Mouse (Mus musculus) megakaryocyte, embryonic 14.5 days (primary cell): ENCODE measurements around the gene Caskin1. TPM values are rescaled to one million over a fixed set of nuclear protein-coding genes. Genes with fewer than 3 reads are reported as not detected.

Experiments used
- H3K27me3 ChIP-seq: replicated peaks from 2 replicates; pipeline ENCODE3; 2012; ENCODE audit warnings: inconsistent platforms
- H3K36me3 ChIP-seq: replicated peaks from 2 replicates; pipeline ENCODE3; 2012; ENCODE audit warnings: low read length, inconsistent platforms, mixed read lengths
- H3K4me1 ChIP-seq: 2 replicates; pipeline ENCODE4 v1.6.1; 2012; ENCODE audit warnings: inconsistent platforms
- H3K4me3 ChIP-seq: replicated peaks from 2 replicates; pipeline ENCODE3; 2012; ENCODE audit warnings: moderate library complexity, mild to moderate bottlenecking, inconsistent platforms
- H3K9me3 ChIP-seq: 2 replicates; pipeline ENCODE4 v1.6.1; 2012; ENCODE audit warnings: inconsistent platforms
- FLI1 ChIP-seq: IDR thresholded peaks from 2 replicates; pipeline ENCODE4 v1.6.1; 2012; ENCODE audit warnings: low read length, inconsistent platforms, mixed read lengths
- GATA1 ChIP-seq: IDR thresholded peaks from 3 replicates; pipeline ENCODE4 v1.6.1; 2012; ENCODE audit warnings: mixed read lengths, low read length, inconsistent platforms, borderline replicate concordance
- polyA plus RNA-seq: library from polyadenylated mRNA; stranded (reverse); fragments of >175 nt; gene quantifications from 2 replicates; pipeline ENCODE4 v1.2.3, GENCODE M21; 2012; ENCODE audit warnings: low replicate concordance; ENCODE audit not compliant: insufficient read depth

Caskin1 gene
- polyA plus RNA-seq, 1 experiment = not detected

GRCm38 (mm10) chr17:24469910-24470602, 18.3 kb upstream of the Caskin1 start, which contains the start of the genes E4f1 and Pgp:
E4f1 (minus strand) TSS chr17:24470313.
Pgp (plus strand) TSS chr17:24470392.
- Histone ChIP-seq H3K4me1 (peaks cover 44% of the 10 kb centered on the region), H3K4me3 (peak within 1 kb of the TSS; percentile 93), H3K36me3 (peaks cover 59% of the 10 kb centered on the region), H3K27me3 (no peaks in the 10 kb centered on the region), H3K9me3 (no peaks in the 10 kb centered on the region)
- no peak for TF ChIP-seq GATA1
- TF ChIP-seq FLI1 = no peak

DNA sequence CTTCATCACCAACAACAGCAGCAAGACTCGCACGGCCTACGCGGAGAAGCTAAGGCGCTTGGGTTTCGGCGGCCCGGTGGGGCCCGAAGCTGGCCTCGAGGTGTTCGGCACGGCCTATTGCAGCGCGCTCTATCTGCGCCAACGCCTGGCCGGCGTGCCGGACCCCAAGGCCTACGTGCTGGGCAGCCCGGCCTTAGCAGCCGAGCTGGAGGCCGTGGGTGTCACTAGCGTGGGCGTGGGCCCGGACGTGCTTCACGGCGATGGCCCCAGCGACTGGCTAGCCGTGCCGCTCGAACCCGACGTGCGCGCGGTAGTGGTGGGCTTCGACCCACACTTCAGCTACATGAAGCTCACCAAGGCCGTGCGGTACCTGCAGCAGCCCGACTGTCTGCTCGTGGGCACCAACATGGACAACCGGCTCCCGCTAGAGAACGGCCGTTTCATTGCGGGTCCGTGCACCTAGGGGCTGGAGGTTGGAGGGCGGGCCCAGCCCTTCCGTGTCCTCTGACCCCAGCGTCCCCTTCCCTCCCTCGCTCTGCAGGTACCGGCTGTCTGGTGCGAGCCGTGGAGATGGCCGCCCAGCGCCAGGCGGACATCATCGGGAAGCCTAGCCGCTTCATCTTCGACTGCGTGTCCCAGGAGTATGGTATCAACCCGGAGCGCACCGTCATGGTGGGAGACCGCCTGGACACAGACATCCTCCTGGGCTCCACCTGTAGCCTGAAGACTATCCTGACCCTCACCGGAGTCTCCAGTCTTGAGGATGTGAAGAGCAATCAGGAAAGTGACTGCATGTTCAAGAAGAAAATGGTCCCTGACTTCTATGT, 17.5 kb upstream of the Caskin1 start:
- Histone ChIP-seq H3K4me3 (peak overlapping the region; percentile 93), H3K9me3 (no peaks in the 10 kb centered on the region), H3K27me3 (no peaks in the 10 kb centered on the region), H3K36me3 (peaks cover 62% of the 10 kb centered on the region), H3K4me1 (peaks cover 41% of the 10 kb centered on the region)
- TF ChIP-seq GATA1 = no peak
- TF ChIP-seq FLI1 = no peak

DNA sequence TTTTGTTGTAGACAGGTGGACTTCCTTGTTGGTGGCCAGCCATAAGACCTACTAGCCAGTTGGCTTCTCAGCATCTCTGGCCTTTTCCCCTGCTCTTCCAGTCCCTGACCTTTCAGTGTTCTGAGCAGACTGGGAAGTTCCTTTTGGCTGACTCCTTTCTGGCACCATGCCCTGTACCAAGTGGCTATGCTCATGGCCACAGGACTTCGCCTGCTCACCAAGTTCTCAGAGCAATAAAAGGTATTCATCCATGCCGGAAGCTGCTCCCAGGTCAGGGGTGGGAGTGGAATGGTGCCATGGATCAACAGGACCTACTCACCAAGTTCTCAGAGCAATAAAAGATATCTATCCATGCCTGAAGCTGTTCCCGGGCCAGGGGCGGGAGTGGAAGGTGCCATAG, 15.9 kb upstream of the Caskin1 start:
- H3K4me1 ChIP-seq = peaks cover 43% of the 10 kb centered on the region
- H3K4me3 ChIP-seq = peak overlapping the region; percentile 93
- H3K27me3 ChIP-seq = no peaks in the 10 kb centered on the region
- H3K9me3 ChIP-seq = no peaks in the 10 kb centered on the region
- TF ChIP-seq GATA1 (no peak), FLI1 (no peak)
- H3K36me3 ChIP-seq = peaks cover 66% of the 10 kb centered on the region

GRCm38 (mm10) chr17:24473612-24474275, 14.7 kb upstream of the Caskin1 start, which contains the start of gene Bricd5:
Bricd5 (plus strand) TSS chr17:24473884.
- peak within 1 kb of the TSS; percentile 93 for H3K4me3 ChIP-seq
- no peaks in the 10 kb centered on the region for H3K9me3 ChIP-seq
- H3K4me1 ChIP-seq = peaks cover 51% of the 10 kb centered on the region
- TF ChIP-seq FLI1 = no peak
- TF ChIP-seq GATA1 = no peak
- no peaks in the 10 kb centered on the region for H3K27me3 ChIP-seq
- peaks cover 66% of the 10 kb centered on the region for H3K36me3 ChIP-seq

- peaks cover 51% of the 10 kb centered on the region for H3K4me1 ChIP-seq
Observed at GRCm38 (mm10) chr17:24474557-24474956, 13.8 kb upstream of the Caskin1 start.

GRCm38 (mm10) chr17:24475586-24475985, 12.8 kb upstream of the Caskin1 start:
- peaks cover 66% of the 10 kb centered on the region for H3K36me3 ChIP-seq
- no peak overlapping the region for H3K4me3 ChIP-seq
- peaks cover 60% of the 10 kb centered on the region for H3K4me1 ChIP-seq
- no peaks in the 10 kb centered on the region for H3K9me3 ChIP-seq
- H3K27me3 ChIP-seq = no peaks in the 10 kb centered on the region
- TF ChIP-seq FLI1 (no peak), GATA1 (no peak)

More at GRCm38 (mm10) chr17:24474557-24474956, 13.8 kb upstream of the Caskin1 start:
- Histone ChIP-seq H3K27me3 (no peaks in the 10 kb centered on the region), H3K4me3 (no peak overlapping the region), H3K36me3 (peaks cover 66% of the 10 kb centered on the region), H3K9me3 (no peaks in the 10 kb centered on the region)
- TF ChIP-seq GATA1 (no peak), FLI1 (no peak)

DNA sequence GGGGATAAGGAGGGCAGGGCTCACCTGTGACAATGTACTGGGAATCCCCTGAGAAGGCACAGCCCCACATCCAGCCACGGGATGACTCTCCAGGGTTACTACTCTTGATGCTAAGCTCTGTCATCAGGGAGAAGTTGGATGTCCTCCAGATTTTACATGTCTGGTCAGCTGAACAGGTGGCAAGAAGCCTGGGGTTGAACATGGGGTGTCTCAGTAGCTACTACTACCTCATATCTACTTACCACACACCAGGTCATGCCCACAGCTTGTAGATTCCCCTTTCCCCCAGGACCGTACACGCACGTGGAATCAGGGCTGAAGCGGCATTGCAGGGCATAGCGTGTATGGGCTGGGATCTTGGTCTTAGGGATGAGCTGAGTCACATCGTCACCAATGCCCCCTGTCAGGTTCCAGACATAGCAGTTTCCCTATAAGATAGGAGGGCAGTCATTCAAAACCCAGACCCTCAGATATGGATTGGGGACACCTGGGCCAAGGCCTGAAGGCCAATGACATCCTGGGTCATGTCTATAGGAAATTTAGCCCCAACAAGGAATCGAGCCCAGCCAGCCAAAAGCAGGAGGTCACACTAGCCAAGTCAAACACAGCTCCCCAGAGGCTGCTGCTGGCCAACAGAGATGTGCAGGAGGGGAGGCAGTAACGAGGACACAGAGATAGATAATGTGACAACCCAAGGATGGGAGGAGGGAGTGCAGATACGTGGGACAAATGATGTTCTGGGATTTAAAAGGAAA, 12.2 kb upstream of the Caskin1 start:
- Histone ChIP-seq H3K27me3 (no peaks in the 10 kb centered on the region), H3K9me3 (no peaks in the 10 kb centered on the region), H3K36me3 (peaks cover 66% of the 10 kb centered on the region), H3K4me1 (peaks cover 56% of the 10 kb centered on the region), H3K4me3 (peak overlapping the region; percentile 2)
- TF ChIP-seq FLI1 (no peak), GATA1 (no peak)

GRCm38 (mm10) chr17:24477053-24477984, 11.1 kb upstream of the Caskin1 start:
- Histone ChIP-seq H3K27me3 (no peaks in the 10 kb centered on the region), H3K4me1 (peaks cover 51% of the 10 kb centered on the region), H3K9me3 (no peaks in the 10 kb centered on the region), H3K36me3 (peaks cover 58% of the 10 kb centered on the region), H3K4me3 (peak overlapping the region; percentile 96)
- no peak for TF ChIP-seq FLI1
- TF ChIP-seq GATA1 = no peak
